Mouse (Mus musculus): ENCODE data around the gene Pde6d. TPM values are rescaled to one million over a fixed set of nuclear protein-coding genes. Genes with fewer than 3 reads are reported as not detected.

Gene Pde6d
- polyA plus RNA-seq, 1 experiment from 2014 or later = 48.1 TPM

DNA sequence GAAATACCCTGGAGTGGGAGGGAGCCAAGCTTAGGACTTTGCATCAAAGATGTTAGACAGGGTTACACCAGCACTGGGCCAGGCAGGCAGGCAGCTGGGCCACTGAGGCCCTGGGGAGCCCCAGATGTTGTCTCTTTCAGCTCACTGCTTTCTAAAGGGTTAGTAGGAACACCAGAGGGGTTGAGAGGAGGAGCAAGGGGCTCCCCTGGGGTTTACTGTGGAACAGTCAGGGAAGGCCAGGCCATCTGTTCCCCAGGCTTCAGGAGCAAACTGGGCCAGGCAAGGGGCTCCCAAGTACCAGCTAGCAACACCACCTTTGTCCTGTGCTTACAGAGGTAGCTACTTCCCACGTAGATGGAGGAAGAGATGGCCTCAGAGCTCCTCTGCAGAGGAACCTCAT lies 83.8 kb downstream of the Pde6d start:
- 0 out of 2 replicates have a peak overlapping the region, but pooled peaks have one; percentile 69 for H3K27ac ChIP-seq (ENCODE audit: low read depth, low read length)
- DNase-seq (ENCODE audit: low spot score) (no peak), ATAC-seq (replicated peaks; ENCODE audit: low FRiP score) (no peak)
- H3K9ac ChIP-seq (ENCODE audit: low read depth, low read length) = no peak overlapping the region
- peaks cover 30% of the 10 kb centered on the region for H3K4me1 ChIP-seq (replicated peaks; ENCODE audit: control insufficient read depth, insufficient read depth, low read length)
- WGBS = 60% methylated on average over 1 of the region's 1 CpGs
- H3K4me3 ChIP-seq (ENCODE audit: low read depth, low read length) = no peak overlapping the region
- H3K36me3 ChIP-seq (ENCODE audit: control insufficient read depth, insufficient read depth, low read length) = no peaks in the 10 kb centered on the region
- no peak overlapping the region for H3K4me2 ChIP-seq
- no peaks in the 10 kb centered on the region; the same call in 1 of the 2 replicates for H3K27me3 ChIP-seq (replicated peaks; ENCODE audit: control insufficient read depth, insufficient read depth, low read length)
- no peaks in the 10 kb centered on the region for H3K9me3 ChIP-seq (ENCODE audit: control insufficient read depth, low read length)

DNA sequence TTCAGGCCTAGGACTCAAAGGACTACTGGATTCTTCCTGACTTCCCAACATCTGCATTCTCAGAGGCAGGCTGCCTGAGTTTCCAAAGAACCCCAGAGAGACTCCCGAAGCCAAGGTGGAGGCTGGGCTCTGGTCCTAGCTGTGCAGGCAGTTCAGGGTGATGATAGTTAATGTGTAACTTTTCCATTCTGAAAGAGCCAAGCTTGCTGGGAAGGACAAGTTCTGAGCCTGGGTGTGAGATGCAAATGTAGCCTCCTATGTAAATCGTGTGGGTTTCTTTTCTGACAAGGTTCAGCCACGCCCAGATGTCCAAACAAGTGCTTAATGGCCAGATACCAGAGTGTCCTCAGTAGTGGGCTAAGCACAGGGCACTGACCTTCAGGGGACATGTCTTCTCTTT lies 84.4 kb downstream of the Pde6d start:
- 52% methylated on average over 3 of the region's 3 CpGs for WGBS
- Histone ChIP-seq H3K27me3 (replicated peaks; ENCODE audit: control insufficient read depth, insufficient read depth, low read length) (no peaks in the 10 kb centered on the region; the same call in 1 of the 2 replicates), H3K36me3 (ENCODE audit: control insufficient read depth, insufficient read depth, low read length) (no peaks in the 10 kb centered on the region), H3K9ac (ENCODE audit: low read depth, low read length) (no peak overlapping the region), H3K4me2 (no peak overlapping the region), H3K4me1 (replicated peaks; ENCODE audit: control insufficient read depth, insufficient read depth, low read length) (peaks cover 24% of the 10 kb centered on the region), H3K27ac (ENCODE audit: low read depth, low read length) (peak overlapping the region; percentile 69), H3K4me3 (ENCODE audit: low read depth, low read length) (no peak overlapping the region), H3K9me3 (ENCODE audit: control insufficient read depth, low read length) (no peaks in the 10 kb centered on the region)
- no peak for ATAC-seq (replicated peaks; ENCODE audit: low FRiP score)
- no peak for DNase-seq (ENCODE audit: low spot score)

DNA sequence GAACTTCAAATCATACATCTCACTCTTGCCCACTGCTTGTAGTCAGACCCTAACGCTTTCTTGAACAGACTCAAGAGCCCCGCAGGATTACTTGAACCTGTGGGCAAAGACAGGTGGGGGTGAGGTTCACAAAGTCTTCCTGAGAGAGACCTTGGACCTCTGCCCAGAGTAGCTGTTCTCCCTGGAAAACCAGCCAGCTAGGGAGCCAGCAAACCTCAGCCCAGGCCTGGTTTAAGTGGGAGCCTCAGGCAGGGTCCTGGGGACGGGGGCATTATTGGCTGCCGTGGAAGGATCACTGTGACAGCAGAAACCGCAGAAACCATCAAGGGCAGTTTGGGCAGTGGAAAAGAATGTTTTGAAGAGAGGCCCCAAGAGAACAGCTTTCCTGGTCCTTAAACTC lies 85.1 kb downstream of the Pde6d start:
- Histone ChIP-seq H3K36me3 (ENCODE audit: control insufficient read depth, insufficient read depth, low read length) (no peaks in the 10 kb centered on the region), H3K9ac (ENCODE audit: low read depth, low read length) (no peak overlapping the region), H3K4me2 (no peak overlapping the region), H3K27me3 (replicated peaks; ENCODE audit: control insufficient read depth, insufficient read depth, low read length) (no peaks in the 10 kb centered on the region), H3K4me3 (ENCODE audit: low read depth, low read length) (no peak overlapping the region), H3K4me1 (replicated peaks; ENCODE audit: control insufficient read depth, insufficient read depth, low read length) (peaks cover 23% of the 10 kb centered on the region), H3K9me3 (ENCODE audit: control insufficient read depth, low read length) (no peaks in the 10 kb centered on the region), H3K27ac (ENCODE audit: low read depth, low read length) (peak overlapping the region; percentile 69)
- ATAC-seq (replicated peaks; ENCODE audit: low FRiP score) = no peak
- WGBS = 74% methylated on average over 5 of the region's 5 CpGs
- DNase-seq (ENCODE audit: low spot score) = no peak

DNA sequence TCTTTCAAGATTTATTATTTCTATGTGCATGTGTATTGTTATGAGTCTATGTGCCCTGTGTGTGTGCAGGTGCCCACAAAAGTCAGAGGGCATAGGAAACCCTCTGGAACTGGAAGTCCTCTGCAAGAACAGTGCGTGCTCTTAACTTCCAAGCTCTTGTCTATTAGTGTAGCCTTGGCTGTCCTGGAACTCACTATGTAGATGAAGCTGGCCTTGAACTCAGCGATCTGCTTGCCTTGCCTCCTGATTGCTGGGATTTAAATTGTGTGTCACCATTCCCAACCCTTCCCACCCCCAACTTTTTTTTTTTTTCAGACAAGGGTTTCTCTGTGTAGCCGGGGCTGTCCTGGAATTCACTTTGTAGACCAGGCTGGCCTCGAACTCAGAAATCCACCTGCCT lies 86.1 kb downstream of the Pde6d start:
- no peak overlapping the region for H3K9ac ChIP-seq (ENCODE audit: low read depth, low read length)
- ATAC-seq (replicated peaks; ENCODE audit: low FRiP score) (no peak), DNase-seq (ENCODE audit: low spot score) (no peak)
- no peaks in the 10 kb centered on the region for H3K9me3 ChIP-seq (ENCODE audit: control insufficient read depth, low read length)
- 90% methylated on average over 4 of the region's 4 CpGs for WGBS
- H3K27ac ChIP-seq (ENCODE audit: low read depth, low read length) = no peak overlapping the region
- no peaks in the 10 kb centered on the region for H3K36me3 ChIP-seq (ENCODE audit: control insufficient read depth, insufficient read depth, low read length)
- H3K4me2 ChIP-seq = no peak overlapping the region
- H3K4me3 ChIP-seq (ENCODE audit: low read depth, low read length) = no peak overlapping the region
- no peaks in the 10 kb centered on the region for H3K27me3 ChIP-seq (replicated peaks; ENCODE audit: control insufficient read depth, insufficient read depth, low read length)
- H3K4me1 ChIP-seq (replicated peaks; ENCODE audit: control insufficient read depth, insufficient read depth, low read length) = peaks cover 27% of the 10 kb centered on the region

DNA sequence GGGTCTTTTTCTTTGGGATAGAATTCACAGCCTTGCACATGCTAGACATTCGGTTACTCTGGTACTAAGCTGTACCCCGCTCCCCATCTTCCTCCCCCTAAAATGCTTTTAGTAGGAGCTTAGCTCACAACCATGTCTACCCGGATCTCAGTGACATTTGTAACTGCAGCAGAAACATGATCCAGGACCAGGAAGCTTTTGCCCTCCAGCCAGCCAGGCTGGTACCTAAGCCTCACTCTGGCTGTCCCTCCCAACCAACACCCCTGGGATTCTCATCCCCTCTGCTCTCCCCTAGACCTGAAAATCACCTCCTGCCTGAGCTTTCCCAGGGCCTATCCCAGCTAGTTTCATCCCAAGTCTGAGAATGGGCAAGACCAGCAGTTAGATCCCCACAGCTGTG lies 88.6 kb downstream of the Pde6d start:
- no peak for ATAC-seq (replicated peaks; ENCODE audit: low FRiP score)
- no peak overlapping the region for H3K4me3 ChIP-seq (ENCODE audit: low read depth, low read length)
- H3K9ac ChIP-seq (ENCODE audit: low read depth, low read length) = no peak overlapping the region
- peaks cover 24% of the 10 kb centered on the region for H3K4me1 ChIP-seq (replicated peaks; ENCODE audit: control insufficient read depth, insufficient read depth, low read length)
- H3K9me3 ChIP-seq (ENCODE audit: control insufficient read depth, low read length) = no peaks in the 10 kb centered on the region
- no peaks in the 10 kb centered on the region for H3K36me3 ChIP-seq (ENCODE audit: control insufficient read depth, insufficient read depth, low read length)
- H3K4me2 ChIP-seq = no peak overlapping the region
- WGBS = 81% methylated on average over 3 of the region's 3 CpGs
- H3K27me3 ChIP-seq (replicated peaks; ENCODE audit: control insufficient read depth, insufficient read depth, low read length) = no peaks in the 10 kb centered on the region
- DNase-seq (ENCODE audit: low spot score) = no peak
- no peak overlapping the region for H3K27ac ChIP-seq (ENCODE audit: low read depth, low read length)

Other genes with a start within 250 kb of the Pde6d start
- gene Ncl, start 223.2 kb downstream of the Pde6d start, polyA plus RNA-seq (2014; fragmentation: Nextera tagmentation; extraction: Ambion mirVana) = 828 and 901 TPM in 2 replicates
- gene Nmur1, start 156.4 kb downstream of the Pde6d start, polyA plus RNA-seq (2014; fragmentation: Nextera tagmentation; extraction: Ambion mirVana) = not detected in 2 replicates
- not detected in 2 replicates for gene Tex44, start 156.3 kb downstream of the Pde6d start, polyA plus RNA-seq (2014; fragmentation: Nextera tagmentation; extraction: Ambion mirVana)
- 2,666 and 2,805 TPM in 2 replicates for gene Ptma, start 55.9 kb downstream of the Pde6d start, polyA plus RNA-seq (2014; fragmentation: Nextera tagmentation; extraction: Ambion mirVana)
- 30.8 and 33.4 TPM in 2 replicates for gene Cops7b, start 275 bp upstream of the Pde6d start, polyA plus RNA-seq (2014; fragmentation: Nextera tagmentation; extraction: Ambion mirVana)
- not detected in 2 replicates for gene Nppc, start 87.9 kb upstream of the Pde6d start, polyA plus RNA-seq (2014; fragmentation: Nextera tagmentation; extraction: Ambion mirVana)
- gene Dis3l2, start 121.2 kb upstream of the Pde6d start, polyA plus RNA-seq (2014; fragmentation: Nextera tagmentation; extraction: Ambion mirVana) = 20.2 and 21.2 TPM in 2 replicates